In genomic region chr10:21186733-21187132, GRCm38 (mm10) we compare ENCODE assay signal across 15 mouse cellular contexts. TPM values are rescaled to one million over a fixed set of nuclear protein-coding genes. Genes with fewer than 3 reads are reported as not detected.
DNase-seq lines count a peak whose midpoint lies in the region; ATAC-seq and TF ChIP-seq lines count a peak whose summit lies in the region.
"Had no signal": no experiment of that assay in that cellular context is flagged by ENCODE, and none has a peak within 500 bp of the region (broad histone marks: within the 10 kb centered on the region; RNA-seq: fewer than 3 reads in every experiment).

No protein-coding gene starts in this region.

- 0 out of 2 replicates have a peak, but pooled peaks cover 4% of the 10 kb centered on the region for H3K9me3 ChIP-seq in forebrain, embryonic 12.5 days
- H3K9me3 ChIP-seq: forebrain, embryonic 10.5 days; heart, embryonic 13.5 days; limb, embryonic 13.5 days had no signal

- H3K4me1 ChIP-seq in spleen, adult 2 months (ENCODE audit: control insufficient read depth, insufficient read depth, insufficient read length) = no peaks in the 10 kb centered on the region; the same call in 1 of the 2 replicates
- H3K4me1 ChIP-seq in forebrain, embryonic 12.5 days = peaks cover 5% of the 10 kb centered on the region; the same call in 1 of the 2 replicates
- H3K4me1 ChIP-seq: heart, embryonic 13.5 days; limb, embryonic 13.5 days had no signal

- ATAC-seq in forebrain, embryonic 12.5 days (ENCODE audit: low FRiP score) = no peak

- H3K27ac ChIP-seq in spleen, adult 2 months (ENCODE audit: insufficient read depth, low read length) = peak overlapping the region; percentile 27
- no peak overlapping the region for H3K27ac ChIP-seq in forebrain, embryonic 12.5 days
- H3K27ac ChIP-seq: forebrain, embryonic 10.5 days; heart, embryonic 13.5 days; hindbrain, embryonic 14.5 days; limb, embryonic 13.5 days had no signal

- no peak for TF ChIP-seq CTCF in spleen, adult 2 months (IDR thresholded peaks at IDR 0.05; ENCODE audit: extremely low read depth, insufficient read depth, insufficient read length, insufficient replicate concordance)

- H3K27me3 ChIP-seq in spleen, adult 2 months (ENCODE audit: control insufficient read depth, insufficient read depth, low read length) = no peaks in the 10 kb centered on the region
- H3K27me3 ChIP-seq in forebrain, embryonic 12.5 days = peaks cover 16% of the 10 kb centered on the region
- H3K27me3 ChIP-seq: heart, embryonic 13.5 days; limb, embryonic 13.5 days had no signal

- H3K9ac ChIP-seq in forebrain, embryonic 12.5 days = no peak overlapping the region
- H3K9ac ChIP-seq: heart, embryonic 13.5 days; hindbrain, embryonic 14.5 days; limb, embryonic 13.5 days had no signal

- H3K36me3 ChIP-seq in spleen, adult 2 months (ENCODE audit: control insufficient read depth, insufficient read depth, low read length) = no peaks in the 10 kb centered on the region
- no peaks in the 10 kb centered on the region for H3K36me3 ChIP-seq in forebrain, embryonic 12.5 days (replicated peaks)
- H3K36me3 ChIP-seq: forebrain, embryonic 10.5 days; heart, embryonic 13.5 days; limb, embryonic 13.5 days had no signal

- no peak overlapping the region for H3K4me2 ChIP-seq in forebrain, embryonic 12.5 days
- H3K4me2 ChIP-seq: heart, embryonic 13.5 days; hindbrain, embryonic 14.5 days; limb, embryonic 13.5 days had no signal

- WGBS in spleen, adult 2 months = 18% methylated on average over 5 of the region's 5 CpGs
- WGBS in forebrain, embryonic 12.5 days = 89% methylated on average over 5 of the region's 5 CpGs

- no peak for TF ChIP-seq POLR2A in spleen, adult 2 months (IDR thresholded peaks at IDR 0.05; ENCODE audit: low read depth, low read length)

- no peak overlapping the region; the same call in 1 of the 2 replicates for H3K4me3 ChIP-seq in spleen, adult 2 months (ENCODE audit: extremely low read depth, insufficient read depth, insufficient read length)
- H3K4me3 ChIP-seq in forebrain, embryonic 12.5 days (replicated peaks) = no peak overlapping the region
- H3K4me3 ChIP-seq: forebrain, embryonic 10.5 days; heart, embryonic 13.5 days; limb, embryonic 13.5 days had no signal

- peak; percentile 23 to 48 for DNase-seq in spleen, adult 2 months (ENCODE audit: low read depth in 1 of 2, low spot score in 2 of 2)
- DNase-seq in spleen, adult 12 weeks (ENCODE audit: low spot score) = no peak
- peak; percentile 76 for DNase-seq in induced T-regulatory cell, adult 2 months (ENCODE audit: low read depth)
- DNase-seq in naive thymus-derived CD4-positive, alpha-beta T cell, adult 2 months (ENCODE audit: low read depth) = peak; percentile 74
- no peak for DNase-seq in kidney, postnatal 4 days
- DNase-seq in heart, adult 11 months = no peak
- no peak for DNase-seq in urinary bladder, postnatal 4 days (ENCODE audit: low spot score in 2 of 2)
- DNase-seq: cerebellum, adult 8-10 months; kidney, postnatal 10 days; lung, postnatal 36 days had no signal

RNA-seq across cellular contexts. Expression of gene Myb, which starts 25.9 kb away (rescaled TPM):
- 10.4 and 11.5 TPM in 2 replicates for polyA plus RNA-seq in spleen, adult 2 months (2012; rRNA removed)
- polyA plus RNA-seq in forebrain, embryonic 12.5 days (2016; fragmentation: Nextera tagmentation; extraction: Ambion mirVana) = 8.1 and 8.3 TPM in 2 replicates

Comparison
In these comparisons a context has a peak if more than half of its experiments do, and no peak if none do; other contexts are left out.
1. DNase-seq: peak in spleen, adult 2 months (2 of 2), induced T-regulatory cell, adult 2 months (single experiment) and naive thymus-derived CD4-positive, alpha-beta T cell, adult 2 months (single experiment); none in spleen, adult 12 weeks (single experiment), kidney, postnatal 4 days (0 of 2), heart, adult 11 months (single experiment) and urinary bladder, postnatal 4 days (0 of 2).